Mouse (Mus musculus): ENCODE data around the gene Kcnj10.
A peak's percentile ranks its signal among the peaks of the same experiment; 100 is the strongest.

Kcnj10 gene

DNA sequence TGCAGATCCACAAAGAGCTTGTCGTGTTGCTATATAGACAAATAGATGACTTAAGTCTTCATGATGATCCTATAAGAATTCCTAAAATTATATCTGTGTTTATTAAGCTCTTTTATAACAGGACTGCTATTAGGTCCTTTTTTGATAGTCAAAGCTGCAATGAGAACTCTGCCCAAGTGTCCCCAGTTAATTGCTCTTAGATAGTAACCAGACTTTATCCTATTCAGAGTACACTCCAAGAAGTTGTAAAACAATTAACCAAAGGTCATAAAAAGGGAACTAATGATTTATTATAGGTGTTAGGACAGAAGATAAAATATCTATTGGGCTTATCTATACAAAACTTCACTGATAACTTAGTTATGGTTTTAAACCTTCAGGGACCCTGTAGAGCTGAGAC lies 41.1 kb downstream of the Kcnj10 start:
- DNase-seq (ENCODE audit: low read depth), result no peak

DNA sequence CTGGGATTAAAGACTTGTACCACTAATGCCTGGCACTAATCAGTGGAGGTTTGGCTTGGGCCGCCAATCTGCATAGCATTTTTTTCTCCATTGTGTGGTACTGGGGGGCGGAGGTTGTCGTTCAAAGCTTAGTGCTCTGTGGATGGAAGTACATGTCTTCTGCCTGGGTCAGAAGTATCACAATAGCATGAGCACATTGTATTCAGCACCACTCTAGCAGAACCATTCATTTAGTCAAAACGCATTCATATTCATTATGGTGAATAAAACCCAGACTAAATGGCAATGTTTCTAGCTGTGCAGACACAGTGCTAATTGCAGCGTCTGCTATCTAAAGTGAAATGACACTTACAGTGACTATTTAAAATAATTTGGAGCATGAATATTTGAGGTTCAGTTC lies 46.2 kb downstream of the Kcnj10 start:
- DNase-seq (ENCODE audit: low read depth), result no peak

DNA sequence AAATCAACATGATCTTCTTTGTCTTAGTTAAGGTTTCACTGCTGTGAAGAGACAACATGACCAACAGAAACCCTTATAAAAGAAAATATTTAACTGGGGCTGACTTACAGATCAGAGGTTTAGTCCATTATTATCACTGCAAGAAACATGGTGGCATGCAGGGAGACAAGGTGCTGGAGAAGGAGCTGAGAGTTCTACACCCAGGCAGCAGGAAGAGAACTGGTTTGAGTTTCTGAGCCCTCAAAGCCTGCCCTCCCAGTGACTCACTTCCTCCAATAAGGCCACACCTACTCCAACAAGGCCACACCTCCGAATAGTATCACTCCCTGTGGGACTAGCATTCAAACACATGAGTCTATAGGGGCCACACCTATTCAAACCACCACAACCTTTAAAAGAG lies 49.8 kb downstream of the Kcnj10 start:
- DNase-seq (ENCODE audit: low read depth), result no peak

DNA sequence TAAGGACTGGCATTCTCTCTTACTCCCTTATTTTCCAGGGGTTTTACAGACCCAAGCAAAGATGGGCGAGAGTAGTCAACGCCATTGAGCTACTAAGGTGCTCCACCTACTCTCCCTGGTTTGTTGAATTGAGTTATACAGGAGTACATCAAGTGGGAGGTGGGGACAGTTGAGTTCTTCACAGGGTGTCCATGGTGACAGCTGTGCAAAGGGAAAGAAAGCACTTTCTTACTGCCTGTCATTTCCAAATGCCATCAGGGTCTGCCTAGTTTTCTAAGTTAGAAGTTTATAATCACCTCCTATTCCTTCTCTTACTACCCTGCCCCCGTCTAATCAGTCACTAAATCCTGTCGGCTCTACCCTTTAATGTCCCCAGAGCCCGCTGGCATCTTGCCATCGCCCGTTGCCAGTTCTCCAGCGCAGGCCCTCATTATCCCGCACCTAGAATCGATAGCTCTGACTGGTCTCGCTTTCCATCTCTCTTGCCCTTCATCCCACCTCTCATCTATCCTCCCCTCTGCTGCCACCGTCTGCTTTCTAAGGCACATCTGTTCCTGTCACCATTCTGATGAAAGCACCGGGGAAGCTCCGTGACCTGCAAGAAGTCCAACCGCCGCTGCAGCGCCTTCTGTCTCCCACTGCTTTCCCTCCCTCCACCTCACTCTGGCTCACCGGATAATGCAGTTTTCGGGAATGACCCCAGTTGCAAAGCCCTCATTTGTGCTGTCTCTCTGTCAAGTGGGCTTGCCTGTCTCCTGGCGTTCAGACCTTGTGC lies 51.0 kb downstream of the Kcnj10 start:
- no peak for DNase-seq (ENCODE audit: low read depth)

DNA sequence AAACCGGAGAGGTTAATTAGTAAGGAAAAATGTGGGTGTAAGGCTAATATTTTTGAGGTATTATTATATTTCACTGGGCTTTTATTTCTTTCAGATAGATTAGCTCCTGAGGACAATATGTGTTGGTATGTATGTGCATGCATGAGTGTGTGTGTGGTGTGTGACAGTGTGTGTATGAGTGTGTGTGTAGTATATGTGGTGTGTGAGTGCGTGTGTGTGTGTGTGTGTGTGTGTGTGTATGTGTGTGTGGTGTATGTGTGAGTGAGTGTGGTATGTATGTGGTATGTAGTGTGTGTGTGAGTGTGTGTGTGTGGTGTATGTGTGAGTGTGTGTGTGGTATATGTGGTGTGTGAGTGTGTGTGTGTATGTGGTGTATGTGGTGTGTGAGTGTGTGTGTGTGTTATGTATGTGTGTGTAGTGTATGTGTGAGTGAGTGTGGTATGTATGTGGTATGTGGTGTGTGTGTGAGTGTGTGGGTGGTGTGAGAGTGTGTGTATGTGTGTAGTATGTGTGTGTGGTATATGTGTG lies 51.7 kb downstream of the Kcnj10 start:
- no peak for DNase-seq (ENCODE audit: low read depth)

DNA sequence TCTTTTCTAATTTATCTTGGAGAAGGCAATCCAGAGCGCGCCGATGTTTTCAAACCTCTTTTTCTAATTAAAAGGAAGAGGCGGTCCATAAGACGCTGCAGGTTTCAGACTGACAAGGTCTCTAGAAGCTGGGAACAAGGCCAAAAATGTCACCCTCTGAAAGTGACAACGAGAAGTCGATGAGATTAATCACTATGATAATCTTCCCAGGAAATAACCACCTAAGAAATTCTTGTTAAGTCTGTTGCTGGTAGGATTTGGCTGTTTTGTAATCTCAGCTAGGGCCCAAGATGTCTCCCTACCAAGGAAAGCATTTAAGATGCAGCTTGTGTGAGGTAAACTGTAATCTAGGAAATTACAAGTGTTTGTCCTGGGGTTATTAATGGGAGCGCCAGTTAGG lies 52.7 kb downstream of the Kcnj10 start:
- DNase-seq (ENCODE audit: low read depth), result no peak

DNA sequence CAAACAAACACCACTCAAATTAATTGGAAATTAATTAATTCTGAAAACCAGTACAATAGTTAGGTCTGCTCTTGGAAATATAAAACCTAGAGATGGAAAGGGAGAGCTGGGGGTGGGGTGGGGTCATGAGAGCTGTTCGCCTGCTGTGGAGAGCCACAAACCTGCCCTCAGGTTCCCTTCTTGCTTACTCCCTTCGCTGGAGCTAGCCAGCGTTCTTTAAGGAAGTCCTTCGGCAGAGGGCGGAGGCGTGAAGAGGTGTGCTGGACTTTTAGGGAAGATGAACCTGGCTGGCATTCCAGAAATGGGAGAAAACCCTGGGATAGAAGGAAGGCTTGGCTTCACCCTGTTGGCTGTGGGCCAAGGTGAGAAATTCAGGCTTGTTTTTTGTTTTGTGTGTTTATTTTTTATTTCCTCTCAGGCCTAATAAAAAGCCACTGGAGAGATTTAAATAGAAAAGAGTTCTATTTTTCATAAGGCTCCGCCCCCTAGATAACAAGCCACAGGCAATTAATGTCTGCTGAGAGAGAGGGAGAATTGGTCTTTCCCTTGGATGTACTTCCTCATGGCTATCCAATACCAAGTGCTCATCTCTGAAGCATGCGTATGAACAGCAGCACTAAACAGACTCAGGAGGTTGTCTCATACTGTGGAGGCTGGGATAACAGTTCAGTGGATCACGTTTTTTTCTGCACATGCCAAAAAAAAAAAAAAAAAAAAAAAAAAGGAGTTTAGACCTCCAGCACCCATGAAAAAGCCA lies 56.2 kb downstream of the Kcnj10 start:
- no peak for DNase-seq (ENCODE audit: low read depth)

DNA sequence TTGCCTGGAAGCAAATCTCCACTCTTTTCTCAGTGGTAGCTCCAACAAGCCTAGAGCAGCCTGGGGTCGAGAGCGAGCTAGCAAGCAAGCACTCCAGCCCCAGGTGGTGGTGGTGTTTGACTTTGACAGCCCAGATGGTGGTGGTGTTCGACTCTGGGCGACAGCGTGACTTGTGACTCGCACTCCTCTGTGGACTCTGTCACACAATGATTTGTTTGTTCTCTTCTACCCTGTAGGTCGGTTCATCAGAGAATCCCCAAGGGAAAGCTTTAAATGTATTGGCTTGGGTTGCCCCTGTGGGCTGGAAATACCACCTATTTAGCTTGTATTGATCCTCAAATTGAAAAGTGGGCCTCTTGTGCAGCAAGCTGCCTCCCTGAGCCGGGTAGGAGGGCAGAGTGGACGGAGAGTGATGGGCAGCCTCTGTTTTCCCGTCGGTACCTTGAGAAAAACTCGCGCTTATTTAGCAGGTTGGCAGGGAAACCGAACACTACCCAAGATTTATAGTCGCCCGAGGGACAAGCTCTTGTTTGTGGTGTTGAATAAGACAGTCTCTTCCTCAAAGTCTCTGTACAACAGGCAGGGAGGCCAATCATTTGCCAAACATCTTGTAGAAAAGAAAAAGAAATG lies 65.2 kb downstream of the Kcnj10 start:
- no peak for DNase-seq (ENCODE audit: low read depth)

DNA sequence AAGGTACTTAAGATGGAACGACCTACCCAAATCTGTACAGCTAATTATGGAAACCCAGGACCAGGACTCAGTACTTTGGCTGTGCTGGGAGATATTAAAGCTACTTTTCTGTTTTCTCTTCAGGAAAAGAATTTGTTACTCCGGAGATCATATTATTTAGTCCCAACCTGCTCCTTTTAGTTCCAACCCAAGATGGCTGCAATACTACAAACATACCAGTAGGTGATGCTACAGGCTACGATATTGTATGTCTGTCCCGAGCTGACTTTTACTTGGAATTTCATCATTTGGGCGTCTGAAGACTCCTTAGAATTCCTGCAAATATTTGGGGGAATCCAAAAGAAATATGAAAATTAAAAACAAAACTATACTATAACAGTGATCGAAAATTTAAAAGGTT lies 68.0 kb downstream of the Kcnj10 start:
- DNase-seq (ENCODE audit: low read depth), result no peak

DNA sequence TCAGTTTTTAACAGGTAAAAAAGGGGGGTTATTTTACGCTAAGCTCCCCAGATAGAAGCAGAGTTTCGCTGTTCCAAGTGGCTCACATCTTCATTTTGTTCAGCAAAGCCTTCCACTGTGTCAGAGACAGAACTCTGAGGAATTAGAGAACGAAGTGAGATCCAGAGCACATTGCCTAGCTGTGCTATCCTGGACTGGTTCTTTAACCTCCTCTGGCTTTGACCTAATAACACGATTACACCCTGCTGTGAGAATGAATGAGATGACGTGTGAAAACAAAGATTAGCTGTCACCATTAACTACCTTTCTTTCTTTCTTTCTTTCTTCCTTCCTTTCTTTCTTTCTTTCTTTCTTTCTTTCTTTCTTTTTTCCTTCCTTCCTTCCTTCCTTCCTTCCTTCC lies 68.4 kb downstream of the Kcnj10 start:
- no peak for DNase-seq (ENCODE audit: low read depth)

DNA sequence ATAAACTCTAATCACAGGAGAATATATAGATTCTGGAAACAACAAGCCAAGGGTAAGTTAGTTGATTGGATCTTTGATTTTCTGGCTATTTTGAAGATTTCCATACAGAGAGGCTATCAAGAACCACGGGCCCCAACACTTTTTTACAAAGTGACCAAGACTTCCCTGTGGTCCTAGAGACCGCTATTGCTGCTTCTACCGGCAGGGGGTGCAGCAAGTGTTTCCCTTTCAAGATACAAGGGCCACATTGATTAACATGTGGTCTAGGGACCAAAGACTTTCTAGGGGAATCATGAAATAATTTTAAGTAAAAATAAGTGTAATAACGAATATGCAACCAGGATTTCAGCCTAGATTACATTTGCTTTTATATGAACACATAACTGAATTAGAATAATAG lies 69.8 kb downstream of the Kcnj10 start:
- peak; percentile 36 for DNase-seq (ENCODE audit: low read depth)

DNA sequence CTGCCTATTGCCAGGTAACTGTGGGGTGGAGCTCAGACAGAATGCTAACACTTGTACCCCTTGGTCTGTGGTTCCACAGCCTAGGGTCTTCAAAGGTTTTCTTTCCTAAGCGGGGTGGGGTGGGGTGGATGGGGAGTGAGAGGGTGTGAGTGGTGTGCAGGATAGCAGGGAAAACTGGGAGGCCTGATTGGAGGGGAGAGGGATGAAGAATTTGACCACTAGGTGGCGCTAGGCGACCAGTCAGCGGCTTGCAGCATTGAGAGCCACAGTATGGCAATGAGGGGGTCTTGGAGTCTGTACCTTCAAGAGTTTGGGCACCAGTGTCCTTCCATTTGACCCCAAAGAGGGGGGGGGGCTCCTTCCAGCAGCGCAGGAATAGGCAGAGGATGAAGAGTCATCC lies 71.2 kb downstream of the Kcnj10 start:
- DNase-seq (ENCODE audit: low read depth), result peak; percentile 11

DNA sequence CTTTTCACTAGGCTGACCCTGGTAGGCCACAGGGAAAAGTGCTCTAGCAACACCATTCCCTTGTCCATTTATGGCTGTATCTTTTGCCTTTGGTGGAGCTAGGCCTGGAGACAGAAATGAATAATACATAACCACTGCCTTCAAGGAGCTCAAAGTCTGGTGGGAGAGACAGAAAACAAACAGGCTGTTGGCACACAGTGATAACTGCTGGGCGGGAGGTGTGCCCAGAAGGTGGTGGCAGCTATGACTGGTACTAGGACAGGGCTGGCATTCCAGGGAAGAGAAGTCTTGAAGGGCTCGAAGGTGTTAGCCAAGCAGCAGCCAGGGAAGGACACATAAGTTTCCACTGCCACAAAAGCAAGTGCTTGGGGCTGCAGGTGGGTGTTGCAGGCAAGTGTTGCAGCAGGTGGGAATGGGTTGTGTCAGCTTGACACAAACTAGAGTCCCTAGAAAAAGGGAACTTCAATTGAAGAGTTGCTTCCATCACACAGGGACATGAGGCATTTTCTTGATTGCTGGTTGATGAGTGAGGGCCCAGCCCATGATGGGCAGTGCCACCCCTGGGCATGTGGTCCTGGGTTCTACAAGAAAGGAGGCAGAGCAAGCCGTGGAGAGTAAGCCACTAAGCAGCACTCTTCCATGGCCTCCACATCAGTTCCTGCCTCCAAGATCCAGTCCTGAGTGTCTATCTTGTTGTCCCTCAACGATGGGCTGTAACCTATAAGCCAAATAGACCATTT lies 72.7 kb downstream of the Kcnj10 start:
- no peak for DNase-seq (ENCODE audit: low read depth)

DNA sequence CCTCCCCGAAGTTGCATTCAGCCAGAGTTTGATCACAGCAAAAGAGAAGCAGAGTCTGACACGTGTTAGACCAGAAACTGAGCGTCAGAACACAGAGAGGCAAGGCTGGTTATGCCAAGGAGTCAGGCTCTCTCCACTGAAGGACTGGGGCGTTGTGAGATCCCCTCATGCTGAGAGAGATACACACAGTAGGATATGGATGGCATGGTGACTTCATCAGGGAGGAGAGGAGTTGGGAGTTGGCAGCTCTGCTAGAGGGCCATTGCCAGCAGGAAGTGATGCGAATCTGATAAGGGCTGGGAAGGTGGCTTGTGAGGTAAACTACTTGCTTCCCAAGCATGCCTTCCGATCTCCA lies 73.2 kb downstream of the Kcnj10 start:
- DNase-seq (ENCODE audit: low read depth), result no peak

DNA sequence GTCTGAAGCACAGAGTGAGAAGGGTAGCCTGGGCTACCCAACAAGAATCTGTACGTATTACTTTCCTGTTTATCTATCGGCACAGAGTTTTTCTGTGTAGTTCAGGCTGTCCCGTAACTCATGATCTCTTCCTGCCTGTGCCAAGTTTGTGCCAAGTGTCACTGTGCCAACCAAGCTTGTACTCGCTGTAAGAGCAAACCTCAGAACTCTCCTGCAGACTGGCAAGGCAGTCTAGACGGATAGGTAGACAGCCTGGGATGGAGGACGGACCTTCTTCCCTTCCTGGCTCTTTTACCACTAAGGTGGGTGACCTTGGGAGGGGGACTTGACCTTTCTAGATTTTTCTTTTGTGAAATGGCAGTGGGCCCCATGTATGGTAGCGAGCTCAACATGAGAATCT lies 74.1 kb downstream of the Kcnj10 start:
- no peak for DNase-seq (ENCODE audit: low read depth)

DNA sequence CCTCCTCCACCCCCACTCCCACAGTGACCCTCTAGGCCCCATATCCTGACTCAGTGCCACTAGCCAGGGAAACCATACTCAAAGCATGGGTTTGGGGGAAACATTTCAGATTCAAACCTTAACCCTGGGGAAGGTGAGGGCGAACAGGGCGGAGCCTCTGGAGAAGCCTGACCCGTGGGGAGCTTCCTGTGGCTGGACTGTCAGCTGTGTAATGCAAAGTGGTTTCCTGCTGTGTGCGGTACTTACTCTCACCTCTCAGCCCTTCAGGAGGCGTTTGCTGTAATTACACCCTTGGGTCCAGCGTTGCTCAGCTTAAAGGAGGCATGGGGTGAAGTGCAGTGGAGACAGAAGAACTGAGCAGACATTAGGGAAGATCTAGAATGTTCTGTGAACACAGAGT lies 77.2 kb downstream of the Kcnj10 start:
- no peak for DNase-seq (ENCODE audit: low read depth)

DNA sequence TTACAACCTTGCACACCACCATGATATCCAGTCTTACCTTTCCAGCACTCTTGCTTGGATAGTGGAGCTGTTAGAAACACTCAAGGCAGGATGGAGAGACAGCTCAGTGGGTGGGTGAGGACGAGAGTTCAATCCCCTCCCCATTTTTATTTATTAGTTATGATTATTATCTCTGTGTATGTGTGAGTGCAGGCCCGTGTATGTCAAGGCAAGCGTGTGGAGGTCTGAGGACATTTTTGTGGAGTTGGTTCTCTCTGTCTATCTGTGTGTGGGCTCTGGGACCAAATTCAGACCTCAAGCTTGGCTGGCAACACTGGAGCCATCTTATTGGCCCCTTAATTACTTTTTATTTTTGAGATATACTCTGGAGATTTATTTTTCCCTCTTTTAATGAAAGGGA lies 77.6 kb downstream of the Kcnj10 start:
- DNase-seq (ENCODE audit: low read depth), result no peak

DNA sequence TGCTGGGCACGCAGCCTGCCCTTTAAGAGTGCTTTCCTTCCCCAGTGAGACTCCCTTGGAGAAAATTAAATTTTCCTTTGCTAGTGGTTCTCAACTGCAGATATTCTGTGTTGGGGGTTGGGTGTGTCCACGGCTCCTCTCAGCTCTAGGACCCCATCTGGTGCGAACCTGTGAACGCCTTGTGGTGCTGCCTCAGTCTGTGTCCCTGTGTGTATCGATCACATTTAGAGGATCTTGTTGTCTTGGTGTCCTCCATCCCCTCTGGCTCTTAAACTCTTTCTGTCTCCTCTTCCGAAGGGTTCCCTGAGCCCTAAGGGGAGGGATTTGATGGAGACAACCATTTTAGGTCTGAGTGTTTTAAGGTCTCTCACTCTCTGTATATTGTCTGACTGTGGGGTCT lies 79.2 kb downstream of the Kcnj10 start:
- DNase-seq (ENCODE audit: low read depth), result no peak

DNA sequence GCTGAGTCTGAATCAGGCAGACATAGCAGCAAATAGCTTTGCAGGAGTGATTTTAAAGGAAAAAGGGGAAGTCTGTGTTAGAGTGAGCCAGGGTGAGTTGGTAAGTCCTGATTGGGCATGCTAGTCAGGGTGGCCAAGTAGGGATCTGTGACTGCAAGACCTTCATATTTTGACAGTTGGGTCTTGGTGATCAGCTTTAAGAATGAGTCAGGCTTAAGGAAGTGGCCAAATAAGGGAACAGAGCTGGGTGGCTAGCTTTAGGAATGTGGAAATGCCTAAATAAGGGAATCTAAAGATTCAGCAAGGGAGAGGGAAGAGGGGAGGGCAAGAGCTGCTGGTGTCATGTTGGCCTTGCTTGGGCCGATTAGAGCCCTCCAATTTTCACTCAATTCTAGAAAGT lies 82.4 kb downstream of the Kcnj10 start:
- DNase-seq (ENCODE audit: low read depth), result no peak
